Mouse (Mus musculus) splenic B cell, adult 2 months (primary cell): ENCODE results near the gene Cul9.
"Not testable (repeated sequence)": the region's sequence is repeated elsewhere in the genome, so short reads cannot be mapped to it uniquely, and the experiment has no call there.

Experiments
- DNase-seq: peaks from one replicate; pipeline ENCODE4 v3.0.0-alpha.2; 2011; ENCODE audit warnings: low read depth, low spot score
- H3K27me3 ChIP-seq: 2 replicates; pipeline ENCODE4 v1.6.1; 2012; ENCODE audit warnings: mild to moderate bottlenecking, low read length, moderate library complexity, mixed read lengths; ENCODE audit not compliant: control insufficient read depth, poor library complexity, insufficient read depth, severe bottlenecking
- H3K36me3 ChIP-seq: 2 replicates; pipeline ENCODE4 v1.6.1; 2012; ENCODE audit warnings: mild to moderate bottlenecking, low read length, moderate library complexity, mixed read lengths; ENCODE audit not compliant: control insufficient read depth, poor library complexity, insufficient read depth, severe bottlenecking

The Cul9 gene

DNA sequence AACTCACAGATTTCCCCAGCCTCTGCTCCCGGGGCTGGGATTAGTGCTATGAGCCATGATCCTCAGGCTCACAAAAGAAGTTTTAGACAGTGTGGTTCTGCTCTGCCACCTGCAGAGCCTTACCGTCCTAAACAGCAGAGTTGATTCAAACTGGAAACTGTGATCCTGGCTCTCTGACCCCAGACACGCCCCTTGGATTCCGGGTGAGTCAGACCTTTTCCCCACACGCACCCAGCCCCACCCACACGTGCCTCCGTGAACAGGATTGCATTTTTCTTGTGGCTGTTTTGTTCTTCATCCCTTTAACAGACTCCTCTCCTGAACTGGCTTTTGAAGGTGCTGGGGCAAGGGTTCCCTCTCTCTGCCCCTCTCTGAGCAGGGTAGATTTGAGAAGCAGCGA, 48.2 kb downstream of the Cul9 start:
- H3K27me3 ChIP-seq, result no peaks in the 10 kb centered on the region
- H3K36me3 ChIP-seq, result no peaks in the 10 kb centered on the region
- no peak for DNase-seq

DNA sequence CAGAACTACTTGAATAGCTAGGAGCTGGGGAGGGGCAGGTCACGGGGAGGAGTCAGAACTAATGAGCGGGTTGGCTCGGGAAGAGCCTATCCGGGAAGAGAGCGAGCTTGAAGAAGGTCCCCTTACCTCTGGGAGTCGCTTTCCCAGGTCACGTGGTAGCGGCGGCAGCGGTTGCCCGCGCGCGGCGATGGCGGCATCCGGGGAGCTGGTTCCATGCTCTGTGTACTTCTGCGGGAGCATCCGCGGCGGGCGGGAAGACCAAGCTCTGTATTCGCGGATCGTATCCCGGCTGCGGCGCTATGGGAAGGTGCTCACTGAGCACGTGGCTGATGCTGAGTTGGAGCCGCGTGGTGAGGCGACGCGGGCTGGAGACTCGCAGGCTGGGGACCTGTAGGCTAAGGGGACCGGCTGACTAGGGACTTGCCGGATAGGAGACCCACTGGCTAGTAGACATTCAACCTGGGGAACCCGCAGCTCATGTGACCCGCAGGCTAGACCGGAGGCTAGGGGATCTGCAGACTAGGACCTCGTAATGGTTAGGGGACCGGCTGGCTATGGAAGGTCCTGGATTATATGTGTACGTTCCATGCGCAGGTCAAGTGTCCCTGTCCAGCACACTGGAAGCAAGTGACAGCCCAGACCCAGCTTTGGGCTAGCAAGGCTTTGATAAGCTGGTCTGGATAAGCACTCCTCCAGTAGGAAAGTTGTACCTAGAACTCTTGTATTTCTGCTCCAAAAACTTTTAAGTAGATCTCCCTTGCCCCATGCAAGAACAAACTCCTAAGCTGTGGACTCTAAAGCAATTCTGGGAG, 49.4 kb downstream of the Cul9 start, which contains the start of gene Dnph1:
TSS of gene Dnph1 (plus strand) at position 89 of the 812 bp plus-strand sequence.
- no peaks in the 10 kb centered on the region for H3K36me3 ChIP-seq
- DNase-seq, result peak; percentile 28
- no peaks in the 10 kb centered on the region for H3K27me3 ChIP-seq

DNA sequence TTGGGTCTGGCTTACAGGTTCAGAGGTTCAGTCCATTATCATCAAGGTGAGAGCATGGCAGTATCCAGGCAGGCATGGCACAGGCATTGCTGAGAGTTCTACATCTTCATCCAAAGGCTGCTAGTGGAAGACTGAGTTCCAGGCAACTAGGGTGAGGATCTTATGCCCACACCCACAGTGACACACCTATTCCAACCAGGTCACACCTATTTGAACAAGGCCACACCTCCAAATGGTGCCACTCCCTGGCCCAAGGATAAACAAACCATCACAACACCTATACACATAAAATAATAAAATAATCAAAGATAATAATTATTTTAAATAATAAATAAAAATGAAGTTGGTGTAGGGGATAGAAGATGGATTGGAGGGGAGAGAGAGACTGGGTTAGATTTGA, 50.1 kb downstream of the Cul9 start:
- H3K27me3 ChIP-seq, DNase-seq, H3K36me3 ChIP-seq: not testable (repeated sequence)

DNA sequence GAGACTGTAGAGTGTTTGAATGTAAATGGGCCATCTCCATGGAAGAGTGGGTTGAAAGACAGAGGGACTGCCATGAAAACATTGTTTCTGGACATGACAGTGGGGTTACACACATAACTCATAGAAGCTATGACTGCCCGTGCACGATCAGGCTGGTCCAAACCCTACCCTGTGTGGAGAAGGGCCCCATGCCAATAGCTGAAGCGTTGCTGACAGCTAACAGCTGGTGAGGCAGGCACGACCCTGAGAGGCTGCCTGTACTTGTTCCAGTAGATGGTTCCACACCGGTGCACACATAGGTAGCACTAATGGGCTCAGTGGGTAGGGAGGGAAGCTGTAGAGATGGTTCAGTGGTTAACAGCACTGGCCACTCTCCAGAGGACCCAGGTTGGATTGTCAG, 50.7 kb downstream of the Cul9 start:
- H3K36me3 ChIP-seq, result no peaks in the 10 kb centered on the region
- no peak for DNase-seq
- H3K27me3 ChIP-seq, result no peaks in the 10 kb centered on the region

DNA sequence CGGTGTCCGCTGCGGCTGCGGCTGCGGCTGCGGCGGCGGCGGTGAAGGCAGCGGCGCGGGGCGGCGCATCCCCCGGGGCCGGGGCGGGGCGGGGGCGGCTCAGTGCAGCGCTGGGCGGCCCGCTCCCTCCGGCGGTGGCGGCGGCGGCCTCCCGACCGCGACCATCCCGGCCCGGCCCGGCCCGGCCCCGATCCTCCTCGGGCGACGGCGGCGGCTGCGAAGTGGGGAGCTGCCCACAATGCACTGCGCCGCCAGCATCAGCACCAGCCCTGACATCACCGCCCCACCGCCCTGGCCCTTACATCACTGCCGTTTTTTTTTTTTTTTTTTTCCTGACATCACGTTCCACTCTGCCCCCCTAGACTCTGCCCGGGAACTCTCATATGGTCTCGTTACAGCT, 58.8 kb downstream of the Cul9 start, which contains the start of gene Ttbk1:
TSS of gene Ttbk1 (minus strand) at position 245 of the 400 bp plus-strand sequence.
- Histone ChIP-seq H3K27me3 (no peaks in the 10 kb centered on the region; the same call in 1 of the 2 replicates), H3K36me3 (no peaks in the 10 kb centered on the region)
- peak; percentile 47 for DNase-seq

DNA sequence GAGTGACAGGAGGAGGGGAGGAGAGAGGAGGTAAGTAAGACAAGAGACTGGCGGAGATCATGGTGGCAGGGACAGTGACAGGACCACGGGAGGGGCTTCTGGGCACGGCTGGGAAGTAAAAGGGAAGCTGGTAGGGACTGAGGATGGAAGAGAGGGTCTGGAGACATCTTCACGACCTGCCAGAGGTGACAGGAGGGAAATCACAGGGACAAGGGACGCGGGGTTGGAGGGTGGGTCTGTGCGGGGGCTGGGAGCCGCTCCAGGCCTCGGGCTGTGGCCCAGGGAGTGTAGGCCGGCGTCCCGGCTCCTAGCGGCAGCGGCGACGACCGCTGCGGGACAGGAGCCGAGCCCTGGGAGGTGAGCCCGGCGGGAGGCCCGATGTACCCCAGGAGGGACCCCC, 59.2 kb downstream of the Cul9 start:
- DNase-seq, result peak; percentile 3
- no peaks in the 10 kb centered on the region for H3K36me3 ChIP-seq
- H3K27me3 ChIP-seq, result no peaks in the 10 kb centered on the region; the same call in 1 of the 2 replicates

DNA sequence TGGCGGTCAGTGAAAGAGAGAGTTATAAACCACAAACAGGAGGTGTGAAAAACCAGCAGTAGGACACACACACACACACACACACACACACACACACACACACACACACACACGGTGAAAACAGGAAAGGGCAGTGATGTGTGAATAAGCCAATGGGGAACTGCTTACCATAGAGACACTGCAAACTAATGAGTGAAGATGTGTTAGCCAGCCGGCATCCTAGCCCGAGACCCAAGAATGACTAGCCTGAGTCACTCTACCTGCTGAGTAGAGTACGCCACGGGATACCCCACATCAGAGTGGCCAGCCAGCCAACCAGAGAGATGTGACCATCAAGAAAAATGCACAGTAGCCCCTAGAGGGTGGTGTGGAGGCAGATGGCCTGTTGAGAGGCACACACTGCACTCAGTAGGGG, 61.7 kb downstream of the Cul9 start:
- Histone ChIP-seq H3K36me3 (no peaks in the 10 kb centered on the region), H3K27me3 (no peaks in the 10 kb centered on the region; the same call in 1 of the 2 replicates)
- peak; percentile 63 for DNase-seq

DNA sequence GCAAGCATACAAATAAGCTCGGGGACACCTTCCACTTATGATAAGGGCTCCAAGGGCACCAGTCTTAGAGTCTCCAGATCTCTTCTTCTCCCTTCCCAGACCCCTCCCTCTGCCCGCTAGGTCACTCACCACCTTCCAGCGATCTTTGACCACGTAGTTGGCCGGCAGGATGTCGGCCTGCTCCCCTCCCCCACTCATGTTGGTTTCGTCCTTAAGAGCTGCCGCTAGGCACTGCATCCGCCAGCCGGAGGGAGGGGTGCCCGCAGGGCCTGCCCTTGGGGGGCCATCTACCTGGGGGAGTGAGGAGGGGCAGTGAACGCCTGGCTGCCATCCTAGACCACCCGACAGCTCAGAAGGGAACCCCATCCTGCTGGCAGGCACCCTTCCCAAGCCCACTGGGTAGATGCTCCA, 62.2 kb downstream of the Cul9 start:
- peak; percentile 49 for DNase-seq
- H3K27me3 ChIP-seq, result no peaks in the 10 kb centered on the region; the same call in 1 of the 2 replicates

DNA sequence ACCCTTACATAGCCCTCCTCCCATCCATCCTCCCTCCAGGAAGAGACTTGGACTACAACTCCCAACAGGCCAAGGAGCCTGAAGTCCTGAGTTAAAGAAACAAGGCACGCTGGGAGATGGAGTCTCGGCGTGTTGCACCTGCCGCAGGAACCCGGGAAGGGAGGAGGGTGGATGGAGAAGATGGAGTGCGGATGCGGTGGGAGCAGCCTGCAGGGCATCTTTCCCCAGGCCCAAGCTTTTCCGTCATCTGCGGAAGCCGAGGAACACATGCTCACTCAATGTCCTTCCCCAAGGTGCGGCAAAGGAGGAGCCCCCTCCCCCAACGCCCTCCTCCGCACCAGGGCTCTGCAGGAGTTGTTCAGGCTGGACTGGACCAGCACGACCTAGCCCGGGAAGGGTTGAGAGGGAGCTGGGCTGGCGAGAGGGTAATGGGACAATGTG, 62.6 kb downstream of the Cul9 start:
- Histone ChIP-seq H3K36me3 (no peaks in the 10 kb centered on the region), H3K27me3 (no peaks in the 10 kb centered on the region; the same call in 1 of the 2 replicates)
- DNase-seq, result peak; percentile 25

More for the DNA sequence above, 62.2 kb downstream of the Cul9 start:
- H3K36me3 ChIP-seq, result no peaks in the 10 kb centered on the region

DNA sequence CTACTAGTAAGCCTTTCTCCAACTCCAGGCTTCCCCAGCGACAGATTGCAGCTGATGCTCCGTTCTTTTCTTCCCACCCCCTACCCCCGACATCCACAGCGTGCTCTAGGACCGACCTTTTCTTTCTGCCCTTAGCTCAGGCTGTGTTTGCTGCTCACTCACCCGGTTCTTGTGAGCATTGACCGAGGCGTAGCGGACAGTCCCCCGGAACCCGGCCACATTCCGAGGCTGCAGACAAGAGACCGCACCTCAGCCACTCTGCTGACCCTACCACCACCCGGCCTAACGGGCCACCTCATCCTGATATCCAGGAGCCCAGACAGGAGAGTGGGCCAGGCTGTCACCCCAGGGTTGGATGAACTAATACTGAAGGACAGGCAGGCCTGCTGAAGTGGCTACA, 68.9 kb downstream of the Cul9 start:
- DNase-seq, result no peak
- H3K27me3 ChIP-seq, result no peaks in the 10 kb centered on the region
- H3K36me3 ChIP-seq, result no peaks in the 10 kb centered on the region

DNA sequence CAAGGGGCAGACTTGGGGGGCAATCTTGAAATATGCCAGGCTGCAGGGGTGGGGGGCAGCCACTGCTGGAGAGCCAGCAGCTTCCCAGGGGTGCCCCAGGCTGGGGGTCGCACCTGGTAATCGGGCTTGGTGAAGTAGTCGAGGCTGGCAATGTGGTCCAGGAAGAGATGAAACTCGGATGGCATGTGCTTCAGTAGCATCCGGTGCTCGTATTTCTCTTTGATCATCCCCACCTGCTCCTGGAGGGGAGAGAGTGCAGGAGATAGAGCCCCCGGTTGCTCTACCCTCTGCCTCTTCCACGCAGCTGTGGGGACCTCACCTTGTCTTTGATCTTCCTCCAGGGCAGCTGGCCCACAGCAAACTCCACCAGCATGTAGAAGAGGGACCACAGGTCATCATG, 69.6 kb downstream of the Cul9 start:
- no peaks in the 10 kb centered on the region for H3K36me3 ChIP-seq
- no peaks in the 10 kb centered on the region for H3K27me3 ChIP-seq
- no peak for DNase-seq

DNA sequence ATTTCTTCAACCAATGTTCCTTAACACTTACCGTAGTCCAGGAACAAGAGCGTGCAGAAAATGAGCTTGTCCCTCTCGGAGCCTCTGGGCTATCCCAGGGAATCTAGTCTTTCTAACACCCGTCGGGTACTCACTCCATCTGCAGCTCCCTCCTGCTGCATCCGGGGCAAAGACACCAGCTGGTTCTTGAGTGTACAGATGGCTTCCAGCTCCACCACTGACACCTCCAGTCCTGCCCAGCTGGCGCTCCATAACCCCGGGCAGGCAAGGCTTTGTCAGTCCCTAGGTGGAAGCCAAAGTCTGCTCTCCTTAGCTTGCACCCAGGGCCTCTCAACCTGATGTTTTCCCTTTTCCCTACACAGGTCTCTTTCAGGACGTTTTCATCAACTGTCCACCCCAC, 78.4 kb downstream of the Cul9 start:
- no peaks in the 10 kb centered on the region for H3K36me3 ChIP-seq
- no peak for DNase-seq
- H3K27me3 ChIP-seq, result no peaks in the 10 kb centered on the region; the same call in 1 of the 2 replicates

DNA sequence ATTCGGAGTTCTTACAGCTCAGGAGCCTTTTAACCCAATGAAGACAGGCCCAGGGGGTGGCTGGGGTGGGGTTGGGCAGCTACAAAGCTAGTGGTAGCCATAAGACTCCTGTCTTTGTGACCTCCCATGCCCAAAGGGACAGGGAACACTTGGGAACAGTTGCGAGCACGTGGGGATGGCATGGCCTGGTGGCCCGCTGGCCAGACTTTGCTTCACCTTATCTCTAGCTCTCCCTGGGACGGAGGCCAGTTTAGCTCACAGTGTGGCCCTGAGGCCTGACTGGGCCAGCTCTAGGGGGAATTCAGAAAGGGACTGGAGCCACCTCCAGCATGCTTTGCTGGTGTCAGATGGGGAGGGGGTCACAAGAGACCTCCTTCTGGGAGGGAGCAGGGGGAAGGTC, 84.0 kb downstream of the Cul9 start:
- Histone ChIP-seq H3K36me3 (no peaks in the 10 kb centered on the region), H3K27me3 (no peaks in the 10 kb centered on the region; the same call in 1 of the 2 replicates)
- DNase-seq, result no peak

DNA sequence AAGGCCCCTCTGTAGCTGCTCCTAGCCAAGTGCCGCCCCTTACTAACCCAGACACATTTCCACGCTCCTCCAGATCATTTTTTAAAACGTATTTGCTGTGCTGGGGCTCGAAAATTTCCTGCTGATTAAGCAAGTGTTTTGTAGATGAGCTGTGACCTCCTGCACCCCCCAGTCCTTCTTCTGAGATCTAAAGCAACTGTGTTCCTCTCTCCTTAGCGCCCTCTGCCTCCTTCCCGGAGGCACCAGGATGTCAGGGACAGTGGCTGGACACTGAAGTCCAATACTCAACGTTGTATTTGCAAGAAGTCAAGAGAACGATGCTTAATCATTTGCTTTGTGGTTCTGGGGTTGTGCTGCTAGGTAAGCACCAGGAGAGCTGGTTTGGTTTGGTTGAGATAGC, 84.8 kb downstream of the Cul9 start:
- Histone ChIP-seq H3K36me3 (no peaks in the 10 kb centered on the region), H3K27me3 (no peaks in the 10 kb centered on the region; the same call in 1 of the 2 replicates)
- DNase-seq, result no peak

DNA sequence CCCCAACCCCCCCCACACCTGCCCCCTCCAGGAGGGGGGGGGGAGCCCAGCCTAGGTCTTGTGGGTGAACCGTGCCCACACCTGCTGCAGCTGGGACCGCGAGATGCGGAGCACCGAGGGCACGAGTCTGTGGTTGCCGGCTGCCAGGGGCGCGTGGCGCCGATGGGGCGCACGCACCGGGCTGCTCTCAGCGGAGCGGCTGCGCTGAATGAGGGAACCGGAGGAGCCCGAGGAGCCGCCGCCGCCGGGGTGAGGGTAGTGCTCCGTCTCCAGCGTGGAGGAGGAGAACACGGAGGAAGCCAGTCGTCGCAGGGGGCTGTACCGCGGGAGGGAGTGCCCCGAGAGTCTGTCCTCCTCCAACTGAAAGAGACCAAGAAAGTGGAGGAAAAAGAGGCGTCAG, 85.5 kb downstream of the Cul9 start:
- Histone ChIP-seq H3K27me3 (no peaks in the 10 kb centered on the region; the same call in 1 of the 2 replicates), H3K36me3 (no peaks in the 10 kb centered on the region)
- no peak for DNase-seq
